Mouse (Mus musculus) CH12.LX (cell line): ENCODE data around the gene Cmip. TPM values are rescaled to one million over a fixed set of nuclear protein-coding genes. Genes with fewer than 3 reads are reported as not detected.

Source experiments
- DNase-seq: peaks from one replicate; pipeline ENCODE4 v3.0.0-alpha.2; 2013; ENCODE audit errors: extremely low read depth
- H3K27ac ChIP-seq: 2 replicates; pipeline ENCODE4 v1.5.1; 2012; ENCODE audit warnings: low read depth, mild to moderate bottlenecking, control low read depth, moderate library complexity; ENCODE audit not compliant: insufficient read depth
- H3K27me3 ChIP-seq: replicated peaks from 2 replicates; pipeline ENCODE3; 2012; ENCODE audit warnings: inconsistent platforms
- H3K36me3 ChIP-seq, 2 experiments: replicated peaks in 1 of 2; 2 replicates each; pipeline versions ENCODE3 to v1.6.1; 2012; ENCODE audit warnings: inconsistent platforms in 1 of 2, low read length in 1 of 2, mild to moderate bottlenecking in 1 of 2, mixed read lengths in 1 of 2, moderate library complexity in 1 of 2; ENCODE audit not compliant: control insufficient read depth in 1 of 2, insufficient read depth in 1 of 2
- H3K4me1 ChIP-seq, 2 experiments: 2 replicates each; pipeline ENCODE4 v1.6.1; 2012; ENCODE audit warnings: inconsistent platforms in 1 of 2, moderate library complexity in 1 of 2; ENCODE audit not compliant: insufficient read depth in 2 of 2, control insufficient read depth in 1 of 2
- H3K4me2 ChIP-seq: 2 replicates; pipeline ENCODE4 v1.6.1; 2012; ENCODE audit warnings: low read depth, mild to moderate bottlenecking, control low read depth; ENCODE audit not compliant: poor library complexity, insufficient read depth, severe bottlenecking
- H3K4me3 ChIP-seq, 3 experiments: fragments of 150-350 bp in 1 of 3; sonication (generic) in 1 of 3; replicated peaks in 1 of 3; 2 replicates each; pipeline versions ENCODE3 to v1.5.1; 2011 to 2012; ENCODE audit warnings: low read depth in 2 of 3, low read length in 2 of 3, mild to moderate bottlenecking in 2 of 3, moderate library complexity in 2 of 3, control low read depth in 1 of 3, improper control_type of control experiment in 1 of 3, inconsistent platforms in 1 of 3, mixed read lengths in 1 of 3; ENCODE audit not compliant: poor library complexity in 1 of 3
- H3K79me2 ChIP-seq: replicated peaks from 2 replicates; pipeline ENCODE4 v1.6.1; 2012; ENCODE audit warnings: mild to moderate bottlenecking, moderate library complexity; ENCODE audit not compliant: control insufficient read depth, poor library complexity, insufficient read depth, severe bottlenecking; ENCODE audit errors: extremely low read depth
- H3K9ac ChIP-seq: 2 replicates; pipeline ENCODE4 v1.6.1; 2012; ENCODE audit warnings: low read depth, mild to moderate bottlenecking, control low read depth, moderate library complexity; ENCODE audit not compliant: insufficient read depth
- H3K9me3 ChIP-seq: replicated peaks from 2 replicates; pipeline ENCODE3; 2012; ENCODE audit warnings: low read length, inconsistent platforms, mixed read lengths
- BHLHE40 ChIP-seq: IDR thresholded peaks from 2 replicates; pipeline ENCODE4 v1.6.1; 2011; ENCODE audit warnings: mild to moderate bottlenecking, low read depth, low read length, improper control_type of control experiment
- CHD1 ChIP-seq: IDR thresholded peaks from 2 replicates; pipeline ENCODE4 v1.6.1; 2012; ENCODE audit warnings: low read depth, low read length, improper control_type of control experiment, inconsistent platforms
- E2F4 ChIP-seq: IDR thresholded peaks from 2 replicates; pipeline ENCODE4 v1.6.1; 2011; ENCODE audit warnings: low read depth, low read length, improper control_type of control experiment; ENCODE audit not compliant: insufficient replicate concordance
- ELF1 ChIP-seq: IDR thresholded peaks from 2 replicates; pipeline ENCODE4 v1.6.1; 2014; ENCODE audit warnings: low read depth, mild to moderate bottlenecking, inconsistent platforms, low read length, improper control_type of control experiment
- HCFC1 ChIP-seq: IDR thresholded peaks from 2 replicates; pipeline ENCODE4 v1.6.1; 2012; ENCODE audit warnings: low read depth, mild to moderate bottlenecking, inconsistent platforms, low read length, improper control_type of control experiment
- IRF4 ChIP-seq: IDR thresholded peaks from 2 replicates; pipeline ENCODE4 v1.6.1; 2014; ENCODE audit warnings: low read depth, mild to moderate bottlenecking, inconsistent platforms, low read length, improper control_type of control experiment
- MAX ChIP-seq: IDR thresholded peaks from 2 replicates; pipeline ENCODE4 v1.6.1; 2011; ENCODE audit warnings: low read length, improper control_type of control experiment
- MEF2A ChIP-seq: IDR thresholded peaks from 2 replicates; pipeline ENCODE4 v1.6.1; 2014; ENCODE audit warnings: low read depth, mild to moderate bottlenecking, inconsistent platforms, low read length, improper control_type of control experiment, borderline replicate concordance
- MXI1 ChIP-seq: IDR thresholded peaks from 2 replicates; pipeline ENCODE4 v1.6.1; 2011; ENCODE audit warnings: mild to moderate bottlenecking, low read depth, low read length, improper control_type of control experiment
- MYC ChIP-seq: IDR thresholded peaks from 2 replicates; pipeline ENCODE4 v1.6.1; 2011; ENCODE audit warnings: low read depth, mild to moderate bottlenecking, improper control_type of control experiment, low read length
- NELFE ChIP-seq: IDR thresholded peaks from 2 replicates; pipeline ENCODE4 v1.6.1; 2011; ENCODE audit warnings: low read depth, low read length, improper control_type of control experiment
- POLR2A ChIP-seq: IDR thresholded peaks from 2 replicates; pipeline ENCODE4 v1.6.1; 2011; ENCODE audit warnings: low read depth, mild to moderate bottlenecking, improper control_type of control experiment, low read length
- POLR2AphosphoS2 ChIP-seq: IDR thresholded peaks from 2 replicates; pipeline ENCODE4 v1.6.1; 2011; ENCODE audit warnings: low read depth, low read length, improper control_type of control experiment
- RAD21 ChIP-seq: IDR thresholded peaks from 2 replicates; pipeline ENCODE4 v1.6.1; 2011; ENCODE audit warnings: low read depth, mild to moderate bottlenecking, low read length, improper control_type of control experiment, moderate library complexity
- SIN3A ChIP-seq: IDR thresholded peaks from 2 replicates; pipeline ENCODE4 v1.6.1; 2012; ENCODE audit warnings: low read length, improper control_type of control experiment, inconsistent platforms
- USF1 ChIP-seq: IDR thresholded peaks from 2 replicates; pipeline ENCODE4 v1.6.1; 2014; ENCODE audit warnings: low read depth, mild to moderate bottlenecking, inconsistent platforms, low read length, improper control_type of control experiment
- USF2 ChIP-seq: conservative IDR thresholded peaks from 2 replicates; pipeline ENCODE4 v1.6.1; 2011; ENCODE audit warnings: low read depth, low read length, improper control_type of control experiment
- dilution Hi-C: fragments of 300-500 bp; cut with MboI; formaldehyde crosslinking; loops from 2 replicates; pipeline ENCODE4 v1.14.3; 2020; ENCODE audit warnings: low sequenced_read_pairs; ENCODE audit not compliant: extremely low pct_unique_long_range_greater_than_20kb, extremely low pct_ligation_motif_present
- in situ Hi-C: fragments of 300-500 bp; cut with MboI; formaldehyde crosslinking; loops from 3 replicates; pipeline ENCODE4 v1.14.3; 2019; ENCODE audit warnings: low sequenced_read_pairs, low pct_ligation_motif_present, low pct_unique_long_range_greater_than_20kb, mixed read lengths
- polyA plus RNA-seq: library from polyadenylated mRNA; unstranded; fragments of >175 nt; gene quantifications from 2 replicates; pipeline ENCODE4 v1.2.1, GENCODE M21; 2012; ENCODE audit warnings: low read depth; ENCODE audit not compliant: insufficient read length
- total RNA-seq, 2 experiments: library from RNA; depleted of rRNA; stranded (reverse); fragments of 300-350 nt in 1 of 2; fragments of >200 nt in 1 of 2; gene quantifications; 2 replicates each; pipeline ENCODE4 v1.2.3; 2012 to 2014

Gene Cmip
- total and polyA plus RNA-seq, 3 experiments, result 5.2 to 39.0 (median 16.5) TPM

- peak overlapping the region; percentile 76 for H3K4me2 ChIP-seq
- H3K9me3 ChIP-seq, result peaks cover 3% of the 10 kb centered on the region
- in situ Hi-C loops, result loop anchor here (5.0 kb wide), 2 partner anchors 37 to 38 kb away; no protein-coding TSS in a partner anchor
- no peak for TF ChIP-seq CHD1
- no peak for TF ChIP-seq MEF2A
- no peak for TF ChIP-seq RAD21
- TF ChIP-seq POLR2AphosphoS2, result no peak
- no peak for TF ChIP-seq SIN3A
- 0 out of 2 replicates have a peak, but pooled peaks cover 11% of the 10 kb centered on the region for H3K79me2 ChIP-seq
- no peak overlapping the region for H3K27ac ChIP-seq
- dilution Hi-C loops, result no loop called here
- DNase-seq, result no peak
- no peaks in the 10 kb centered on the region for H3K27me3 ChIP-seq
- H3K4me3 ChIP-seq, result no peak overlapping the region
- peaks cover 0 to 28% of the 10 kb centered on the region in 2 experiments for H3K36me3 ChIP-seq
- no peak overlapping the region for H3K9ac ChIP-seq
- peaks cover 26 to 87% of the 10 kb centered on the region in 2 experiments for H3K4me1 ChIP-seq
Observed at GRCm38 (mm10) chr8:117340800-117341199, 83.9 kb downstream of the Cmip start.

DNA sequence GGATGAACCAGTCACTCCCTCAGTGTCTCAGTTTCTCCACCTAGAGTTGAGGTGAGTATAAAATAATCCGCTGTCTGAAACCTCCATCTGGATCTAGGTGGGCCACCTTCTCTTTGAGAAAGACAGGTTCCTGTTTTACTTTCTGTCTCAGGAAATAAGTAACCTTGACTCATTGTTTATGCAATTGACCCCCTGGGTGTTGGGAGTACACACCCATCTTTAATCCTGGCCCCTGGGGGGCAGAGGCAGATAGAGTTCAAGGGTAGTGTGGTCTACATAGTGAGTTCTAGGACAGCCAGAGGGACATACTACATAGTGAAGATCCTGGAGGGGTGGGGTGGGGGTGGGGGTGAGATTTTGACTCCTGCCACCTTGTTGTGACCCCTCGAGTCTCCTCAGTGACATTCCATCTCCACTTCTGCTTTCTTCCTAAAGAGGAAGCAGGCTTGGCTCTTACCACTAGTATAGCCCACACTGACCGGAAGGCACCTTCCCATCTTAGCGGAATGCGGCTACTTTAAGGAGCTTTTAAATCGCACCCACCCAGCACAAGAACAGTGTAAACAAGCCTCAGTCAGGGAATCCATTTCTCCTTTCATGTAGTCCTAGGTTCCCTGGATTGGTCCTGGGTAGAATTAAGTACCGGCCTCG lies 86.0 kb downstream of the Cmip start:
- in situ Hi-C loops (loop anchor here (5.0 kb wide), 2 partner anchors 34 to 41 kb away; no protein-coding TSS in a partner anchor), dilution Hi-C loops (no loop called here)
- Histone ChIP-seq H3K4me1 (peaks cover 27 to 77% of the 10 kb centered on the region in 2 experiments), H3K4me2 (no peak overlapping the region), H3K9me3 (no peaks in the 10 kb centered on the region), H3K27me3 (no peaks in the 10 kb centered on the region), H3K4me3 (no peak overlapping the region), H3K79me2 (0 out of 2 replicates have a peak, but pooled peaks cover 9% of the 10 kb centered on the region), H3K27ac (no peak overlapping the region), H3K36me3 (peaks cover 0 to 39% of the 10 kb centered on the region in 2 experiments), H3K9ac (no peak overlapping the region)
- TF ChIP-seq USF1 (no peak), CHD1 (no peak), HCFC1 (no peak), E2F4 (no peak), USF2 (no peak), ELF1 (no peak), MXI1 (no peak), IRF4 (no peak), BHLHE40 (no peak), MYC (no peak), NELFE (no peak), POLR2A (no peak), SIN3A (no peak), MAX (no peak)
- no peak for DNase-seq
